Mouse (Mus musculus) liver, embryonic 16.5 days (tissue): ENCODE results near the gene Fam71a. TPM values are rescaled to one million over a fixed set of nuclear protein-coding genes. Genes with fewer than 3 reads are reported as not detected.

ENCODE experiments used
- ATAC-seq: fragments of 200-750 bp; cut with Nextera tagmentation; 2 replicates; pipeline ENCODE4 v1.8.0; 2017; ENCODE audit warnings: low read depth, mild to moderate bottlenecking, moderate number of reproducible peaks, moderate library complexity
- H3K27ac ChIP-seq: fragments of 300-500 bp; sonication (generic); 2 replicates; pipeline ENCODE4 v1.5.1; 2014; ENCODE audit warnings: mild to moderate bottlenecking, low read length
- H3K27me3 ChIP-seq: fragments of 300-500 bp; sonication (generic); 2 replicates; pipeline ENCODE4 v1.6.1; 2014; ENCODE audit warnings: low read depth, low read length, mixed read lengths; ENCODE audit not compliant: control insufficient read depth, insufficient read depth
- H3K36me3 ChIP-seq: fragments of 300-500 bp; sonication (generic); 2 replicates; pipeline ENCODE4 v1.6.1; 2014; ENCODE audit warnings: mild to moderate bottlenecking; ENCODE audit not compliant: control insufficient read depth, insufficient read depth
- H3K4me1 ChIP-seq: fragments of 300-500 bp; sonication (generic); 2 replicates; pipeline ENCODE4 v1.6.1; 2014; ENCODE audit warnings: low read depth, low read length, mixed read lengths; ENCODE audit not compliant: control insufficient read depth
- H3K4me2 ChIP-seq: fragments of 300-500 bp; sonication (generic); 2 replicates; pipeline ENCODE4 v1.6.1; 2014; ENCODE audit warnings: low read depth, low read length, mixed read lengths
- H3K4me3 ChIP-seq: fragments of 300-500 bp; sonication (generic); 2 replicates; pipeline ENCODE4 v1.5.1; 2014; ENCODE audit warnings: low read depth, mild to moderate bottlenecking, low read length
- H3K9ac ChIP-seq: fragments of 300-500 bp; sonication (generic); 2 replicates; pipeline ENCODE4 v1.6.1; 2014; ENCODE audit warnings: low read depth, low read length
- H3K9me3 ChIP-seq: fragments of 300-500 bp; sonication (generic); replicated peaks from 2 replicates; pipeline ENCODE4 v1.6.1; 2016; ENCODE audit warnings: low read length; ENCODE audit not compliant: control insufficient read depth
- WGBS: fragments of 180-500 bp; shearing (Covaris S2); extraction: QIAGEN DNeasy Blood & Tissue Kit; methylation state at CpG from one replicate; pipeline ENCODE4 v1.1.7; 2014; ENCODE audit not compliant: insufficient replicate concordance; 5-methylcytosine and 5-hydroxymethylcytosine counted together
- polyA plus RNA-seq: library from polyadenylated mRNA; unstranded; fragments of >200 nt; fragmentation: Nextera tagmentation; extraction: Ambion mirVana; gene quantifications from 2 replicates; pipeline ENCODE4 v1.2.1, GENCODE M21; 2015

Gene Fam71a
- polyA plus RNA-seq, 1 experiment from 2014 or later, result not detected

- Histone ChIP-seq H3K4me3 (no peak overlapping the region), H3K9me3 (no peaks in the 10 kb centered on the region), H3K36me3 (no peaks in the 10 kb centered on the region), H3K27ac (no peak overlapping the region), H3K4me1 (no peaks in the 10 kb centered on the region), H3K4me2 (no peak overlapping the region), H3K9ac (no peak overlapping the region), H3K27me3 (peaks cover 12% of the 10 kb centered on the region)
- no peak for ATAC-seq
- 14% methylated on average over 14 of the region's 14 CpGs for WGBS
Measured at GRCm38 (mm10) chr1:191193657-191194424, 29.2 kb upstream of the Fam71a start.

GRCm38 (mm10) chr1:191192751-191193150 is 28.1 kb upstream of the Fam71a start:
- no peaks in the 10 kb centered on the region for H3K4me1 ChIP-seq
- no peak overlapping the region for H3K4me3 ChIP-seq
- no peaks in the 10 kb centered on the region for H3K9me3 ChIP-seq
- peaks cover 21% of the 10 kb centered on the region for H3K27me3 ChIP-seq
- H3K4me2 ChIP-seq, result no peak overlapping the region
- no peaks in the 10 kb centered on the region for H3K36me3 ChIP-seq
- H3K27ac ChIP-seq, result no peak overlapping the region
- no peak overlapping the region for H3K9ac ChIP-seq
- WGBS, result 63% methylated on average over 6 of the region's 6 CpGs
- no peak for ATAC-seq

- Histone ChIP-seq H3K36me3 (no peaks in the 10 kb centered on the region), H3K4me3 (no peak overlapping the region), H3K27me3 (peaks cover 26% of the 10 kb centered on the region), H3K27ac (no peak overlapping the region), H3K9me3 (no peaks in the 10 kb centered on the region), H3K9ac (no peak overlapping the region), H3K4me2 (no peak overlapping the region), H3K4me1 (no peaks in the 10 kb centered on the region)
- WGBS, result 53% methylated on average over 6 of the region's 6 CpGs
- ATAC-seq, result no peak
Measured at GRCm38 (mm10) chr1:191192213-191192612, 27.6 kb upstream of the Fam71a start.

GRCm38 (mm10) chr1:191189671-191190372 is 25.2 kb upstream of the Fam71a start:
- Histone ChIP-seq H3K4me3 (no peak overlapping the region), H3K9me3 (no peaks in the 10 kb centered on the region), H3K27me3 (peaks cover 50% of the 10 kb centered on the region), H3K36me3 (no peaks in the 10 kb centered on the region), H3K27ac (no peak overlapping the region), H3K4me2 (no peak overlapping the region), H3K9ac (no peak overlapping the region), H3K4me1 (peaks cover 8% of the 10 kb centered on the region)
- ATAC-seq, result no peak
- 31% methylated on average over 6 of the region's 6 CpGs for whole genome bisulfite sequencing

GRCm38 (mm10) chr1:191186386-191186770 is 21.8 kb upstream of the Fam71a start:
- H3K27me3 ChIP-seq, result peaks cover 82% of the 10 kb centered on the region

GRCm38 (mm10) chr1:191185761-191186385 is 21.3 kb upstream of the Fam71a start:
- Histone ChIP-seq H3K27me3 (peaks cover 87% of the 10 kb centered on the region), H3K9ac (no peak overlapping the region), H3K36me3 (no peaks in the 10 kb centered on the region), H3K9me3 (no peaks in the 10 kb centered on the region), H3K4me2 (peak overlapping the region; percentile 43), H3K27ac (no peak overlapping the region), H3K4me3 (peak overlapping the region; percentile 38; the same call in 1 of the 2 replicates), H3K4me1 (peaks cover 15% of the 10 kb centered on the region)
- ATAC-seq, result no peak
- under 1% methylated on average over 16 of the region's 16 CpGs for WGBS

More at GRCm38 (mm10) chr1:191186386-191186770, 21.8 kb upstream of the Fam71a start:
- Histone ChIP-seq H3K4me3 (no peak overlapping the region), H3K9ac (no peak overlapping the region), H3K27ac (no peak overlapping the region), H3K36me3 (no peaks in the 10 kb centered on the region), H3K9me3 (no peaks in the 10 kb centered on the region), H3K4me1 (peaks cover 15% of the 10 kb centered on the region), H3K4me2 (no peak overlapping the region)
- 6% methylated on average over 7 of the region's 7 CpGs for WGBS
- ATAC-seq, result no peak

GRCm38 (mm10) chr1:191184841-191185251 is 20.2 kb upstream of the Fam71a start:
- Histone ChIP-seq H3K4me2 (peak overlapping the region; percentile 43), H3K27me3 (peaks cover 83% of the 10 kb centered on the region), H3K36me3 (no peaks in the 10 kb centered on the region), H3K27ac (no peak overlapping the region), H3K4me3 (peak overlapping the region; percentile 38), H3K9me3 (no peaks in the 10 kb centered on the region), H3K9ac (no peak overlapping the region), H3K4me1 (peaks cover 15% of the 10 kb centered on the region)
- ATAC-seq, result no peak
- WGBS, result 1% methylated on average over 22 of the region's 22 CpGs

- H3K4me1 ChIP-seq, result peaks cover 15% of the 10 kb centered on the region
- H3K9ac ChIP-seq, result peak overlapping the region; percentile 40; the same call in 1 of the 2 replicates
- WGBS, result 2% methylated on average over 42 of the region's 42 CpGs
- no peak for ATAC-seq
- no peak overlapping the region for H3K27ac ChIP-seq
- H3K4me2 ChIP-seq, result peak overlapping the region; percentile 82
- peaks cover 81% of the 10 kb centered on the region for H3K27me3 ChIP-seq
- H3K9me3 ChIP-seq, result no peaks in the 10 kb centered on the region
- peak overlapping the region; percentile 61 for H3K4me3 ChIP-seq
- H3K36me3 ChIP-seq, result no peaks in the 10 kb centered on the region
Measured at GRCm38 (mm10) chr1:191184066-191184815, 19.6 kb upstream of the Fam71a start.
